Mouse (Mus musculus): ENCODE measurements at regions not wholly inside any gene's neighbourhood (a gene's known extent, or its start where the extent isn't known, plus 50 kb on each side); places are given as distances from the start of the nearest gene placed in this dataset.

DNA sequence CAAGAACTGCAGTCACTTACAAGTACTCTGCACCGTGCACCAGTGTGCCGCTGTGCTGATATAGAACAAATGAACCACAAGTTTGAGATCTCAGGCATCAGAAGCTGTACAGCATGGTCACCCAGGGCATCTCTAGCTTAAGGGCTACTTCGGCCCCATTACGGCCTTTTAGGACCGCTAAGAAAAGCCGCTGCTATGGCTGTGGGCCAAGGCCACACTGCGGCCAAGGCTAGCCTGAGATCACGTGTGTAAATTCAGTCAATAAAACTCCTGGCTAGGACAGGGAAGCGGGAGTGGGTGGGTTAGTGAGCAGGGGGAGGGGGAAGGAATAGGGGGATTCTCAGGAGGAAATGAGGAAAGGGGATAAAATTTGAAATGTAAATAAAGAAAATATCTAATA lies 50.9 kb upstream of the Atp12a start:
- WGBS, result 73% methylated on average over 9 of the region's 9 CpGs
- TF ChIP-seq CTCF (IDR thresholded peaks at IDR 0.05; ENCODE audit: insufficient read depth, low read length) (no peak), POLR2A (IDR thresholded peaks at IDR 0.05; ENCODE audit: borderline replicate concordance, extremely low read depth, low read depth, low read length) (no peak)
- Histone ChIP-seq H3K4me1 (ENCODE audit: control insufficient read depth, insufficient read depth, low read length) (no peaks in the 10 kb centered on the region), H3K4me3 (replicated peaks; ENCODE audit: extremely low read depth, low read depth, low read length) (no peak overlapping the region)
- no peak for DNase-seq

DNA sequence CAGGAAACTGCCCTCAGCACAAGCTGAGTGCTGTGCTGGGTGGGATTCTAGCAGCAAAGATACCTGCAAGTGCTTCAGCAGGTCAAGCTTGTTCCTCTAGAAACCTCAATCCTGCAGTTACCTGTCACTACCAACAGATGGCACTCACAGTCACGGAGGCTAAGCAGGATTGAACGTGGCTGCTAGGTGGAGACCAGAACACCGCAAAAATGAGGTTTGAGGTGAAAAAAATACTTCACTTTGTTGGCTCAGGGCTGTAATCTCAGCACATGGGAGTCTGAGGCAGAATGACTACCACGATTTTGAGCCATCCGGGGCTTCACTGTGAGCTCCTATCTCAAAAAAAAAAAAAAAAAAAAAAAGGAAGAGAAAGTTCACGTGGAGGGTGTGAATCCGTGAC lies 50.4 kb upstream of the Atp12a start:
- Histone ChIP-seq H3K4me3 (replicated peaks; ENCODE audit: extremely low read depth, low read depth, low read length) (no peak overlapping the region), H3K4me1 (ENCODE audit: control insufficient read depth, insufficient read depth, low read length) (no peaks in the 10 kb centered on the region)
- TF ChIP-seq POLR2A (IDR thresholded peaks at IDR 0.05; ENCODE audit: borderline replicate concordance, extremely low read depth, low read depth, low read length) (no peak), CTCF (IDR thresholded peaks at IDR 0.05; ENCODE audit: insufficient read depth, low read length) (peak; percentile 79)
- DNase-seq, result peak; percentile 14
- WGBS, result 18% methylated on average over 7 of the region's 7 CpGs

All from lung, adult 2 months (tissue).